Mouse (Mus musculus) ES-Bruce4 (cell line): ENCODE measurements around the gene Dync1i1.

Experiments
- CTCF ChIP-seq: IDR thresholded peaks from one replicate; pipeline ENCODE4 v1.8.1; 2011; ENCODE audit warnings: low read depth, low read length
- POLR2A ChIP-seq: IDR thresholded peaks from one replicate; pipeline ENCODE4 v1.8.1; 2011; ENCODE audit warnings: low read length; ENCODE audit not compliant: insufficient read depth

- no peak for TF ChIP-seq POLR2A
- TF ChIP-seq CTCF = no peak
Measured at GRCm38 (mm10) chr6:5991817-5992755, 266.6 kb downstream of the Dync1i1 start.
